Mouse (Mus musculus) myocyte (in vitro differentiated cells): ENCODE results near the gene Smc5.

Experiments
- CEBPB ChIP-seq: IDR thresholded peaks from 2 replicates; pipeline ENCODE4 v1.6.1; 2011; ENCODE audit warnings: mild to moderate bottlenecking, moderate library complexity; ENCODE audit not compliant: poor library complexity, insufficient read depth, severe bottlenecking
- E2F4 ChIP-seq: IDR thresholded peaks from one replicate; pipeline ENCODE4 v1.6.1; 2011; ENCODE audit warnings: mild to moderate bottlenecking, control low read depth, moderate library complexity; ENCODE audit not compliant: insufficient read depth
- MAX ChIP-seq: IDR thresholded peaks from one replicate; pipeline ENCODE4 v1.6.1; 2011; ENCODE audit warnings: low read depth, mild to moderate bottlenecking, control low read depth
- MYOD1 ChIP-seq, 3 experiments: IDR thresholded peaks; one replicate each; pipeline ENCODE4 v1.6.1; 2011; ENCODE audit warnings: control low read depth in 2 of 3, low read depth in 2 of 3, mild to moderate bottlenecking in 2 of 3, moderate library complexity in 1 of 3; ENCODE audit not compliant: insufficient read length in 2 of 3, control insufficient read depth in 1 of 3
- MYOG ChIP-seq, 3 experiments: IDR thresholded peaks; one replicate each; pipeline ENCODE4 v1.6.1; 2011; ENCODE audit warnings: control low read depth in 2 of 3, low read depth in 2 of 3, mild to moderate bottlenecking in 2 of 3; ENCODE audit not compliant: insufficient read length in 2 of 3, control insufficient read depth in 1 of 3, insufficient read depth in 1 of 3
- POLR2A ChIP-seq: IDR thresholded peaks from one replicate; pipeline ENCODE4 v1.6.1; 2011; ENCODE audit warnings: low read depth, mild to moderate bottlenecking, control low read depth, moderate library complexity; ENCODE audit not compliant: insufficient read length
- POLR2AphosphoS2 ChIP-seq: IDR thresholded peaks from one replicate; pipeline ENCODE4 v1.6.1; 2011; ENCODE audit warnings: low read depth, control low read depth; ENCODE audit not compliant: insufficient read length
- REST ChIP-seq: IDR thresholded peaks from one replicate; pipeline ENCODE4 v1.6.1; 2011; ENCODE audit warnings: mild to moderate bottlenecking, control low read depth, moderate library complexity; ENCODE audit not compliant: insufficient read depth, insufficient read length
- SRF ChIP-seq: IDR thresholded peaks from one replicate; pipeline ENCODE4 v1.6.1; 2011; ENCODE audit warnings: low read depth; ENCODE audit not compliant: control insufficient read depth, insufficient read length
- TCF12 ChIP-seq: IDR thresholded peaks from one replicate; pipeline ENCODE4 v1.6.1; 2011; ENCODE audit warnings: mild to moderate bottlenecking, control low read depth; ENCODE audit not compliant: poor library complexity, insufficient read depth, severe bottlenecking
- TCF3 ChIP-seq: IDR thresholded peaks from one replicate; pipeline ENCODE4 v1.6.1; 2011; ENCODE audit warnings: low read depth, control low read depth; ENCODE audit not compliant: insufficient read length
- USF1 ChIP-seq: IDR thresholded peaks from one replicate; pipeline ENCODE4 v1.6.1; 2011; ENCODE audit warnings: low read depth, mild to moderate bottlenecking, control low read depth, moderate library complexity

GRCm38 (mm10) chr19:23297191-23297590 is 23.5 kb upstream of the Smc5 start:
- TF ChIP-seq USF1: no peak
- no peak for TF ChIP-seq POLR2A
- no peak for TF ChIP-seq MAX
- no peak for TF ChIP-seq CEBPB
- no peak for TF ChIP-seq REST
- no peak for TF ChIP-seq MYOD1 (IDR thresholded peaks at IDR 0.05; ENCODE audit: control insufficient read depth in 1 of 3, insufficient read length in 2 of 3, low read depth in 2 of 3)
- TF ChIP-seq POLR2AphosphoS2: no peak
- TF ChIP-seq SRF: no peak
- no peak for TF ChIP-seq MYOG (IDR thresholded peaks at IDR 0.05; ENCODE audit: control insufficient read depth in 1 of 3, insufficient read depth in 1 of 3, insufficient read length in 2 of 3, low read depth in 2 of 3)
- TF ChIP-seq TCF3: no peak
- TF ChIP-seq TCF12: no peak
- TF ChIP-seq E2F4: no peak
